In genomic region chr5:119797580-119798150, GRCm38 (mm10) we compare ENCODE assay signal across 21 mouse cellular contexts. TPM values are rescaled to one million over a fixed set of nuclear protein-coding genes. Genes with fewer than 3 reads are reported as not detected.
A peak's percentile ranks its signal among the peaks of the same experiment; 100 is the strongest.
DNase-seq lines count a peak whose midpoint lies in the region; ATAC-seq and TF ChIP-seq lines count a peak whose summit lies in the region.
"Had no signal": no experiment of that assay in that cellular context is flagged by ENCODE, and none has a peak within 500 bp of the region (broad histone marks: within the 10 kb centered on the region; RNA-seq: fewer than 3 reads in every experiment).

No protein-coding gene starts in this region.

- H3K4me2 ChIP-seq in heart, embryonic 11.5 days, result peak overlapping the region; percentile 60
- H3K4me2 ChIP-seq in lung, embryonic 14.5 days, result peak overlapping the region; percentile 43
- H3K4me2 ChIP-seq: forebrain, embryonic 12.5 days; midbrain, embryonic 12.5 days had no signal

- peak overlapping the region; percentile 49 for H3K4me3 ChIP-seq in heart, embryonic 11.5 days (ENCODE audit: low read depth, low read length)
- peak overlapping the region; percentile 23 for H3K4me3 ChIP-seq in lung, embryonic 14.5 days (ENCODE audit: low read depth, low read length)
- H3K4me3 ChIP-seq in lung, adult 2 months (replicated peaks; ENCODE audit: extremely low read depth, low read depth, low read length), result no peak overlapping the region
- H3K4me3 ChIP-seq in limb, embryonic 10.5 days, result peak overlapping the region; percentile 69
- H3K4me3 ChIP-seq: forebrain, embryonic 12.5 days; midbrain, embryonic 12.5 days; myocyte had no signal

- TF ChIP-seq CTCF in lung, embryonic 14.5 days (IDR thresholded peaks at IDR 0.05; ENCODE audit: low read depth), result no peak
- no peak for TF ChIP-seq CTCF in lung, adult 2 months (IDR thresholded peaks at IDR 0.05; ENCODE audit: insufficient read depth, low read length)

- H3K4me1 ChIP-seq in heart, embryonic 11.5 days (ENCODE audit: control insufficient read depth, insufficient read depth, low read length), result 0 out of 2 replicates have a peak, but pooled peaks cover 10% of the 10 kb centered on the region
- H3K4me1 ChIP-seq in lung, embryonic 14.5 days (ENCODE audit: insufficient read depth), result peaks cover 8% of the 10 kb centered on the region; the same call in 1 of the 2 replicates
- H3K4me1 ChIP-seq in lung, adult 2 months (ENCODE audit: control insufficient read depth, insufficient read depth, low read length), result no peaks in the 10 kb centered on the region
- H3K4me1 ChIP-seq in limb, embryonic 10.5 days, result peaks cover 80% of the 10 kb centered on the region
- H3K4me1 ChIP-seq: forebrain, embryonic 12.5 days; midbrain, embryonic 12.5 days had no signal

- no peak for DNase-seq in heart, adult 8-10 months (ENCODE audit: low spot score)
- DNase-seq in lung, embryonic 14.5 days, result no peak
- DNase-seq in lung, adult 2 months, result no peak
- DNase-seq in embryo, embryonic 11 days, result peak; percentile 26
- peak; percentile 64 for DNase-seq in limb, embryonic 10.5 days (ENCODE audit: low spot score)
- DNase-seq in kidney, adult 9 months, result no peak
- no peak for DNase-seq in layer of hippocampus, adult 9-11 months
- DNase-seq: adrenal gland, postnatal 36 days; cerebellum, adult 2 months; gastrocnemius, postnatal 25 days; kidney, adult 11 months; kidney, postnatal 10 days; thymus, postnatal 4 days had no signal

- no peak for ATAC-seq in heart, embryonic 11.5 days (replicated peaks; ENCODE audit: insufficient number of reproducible peaks, low FRiP score, low TSS enrichment)
- ATAC-seq in lung, embryonic 14.5 days (ENCODE audit: insufficient read depth), result no peak
- ATAC-seq: hindbrain, postnatal 0 days had no signal

- peaks cover 76% of the 10 kb centered on the region for H3K27me3 ChIP-seq in heart, embryonic 11.5 days (ENCODE audit: control insufficient read depth, insufficient read depth, low read length)
- H3K27me3 ChIP-seq in lung, embryonic 14.5 days (ENCODE audit: insufficient read depth, low read length), result peaks cover 73% of the 10 kb centered on the region
- H3K27me3 ChIP-seq in limb, embryonic 10.5 days (ENCODE audit: low read depth, poor library complexity, severe bottlenecking), result peaks cover 100% of the 10 kb centered on the region

- H3K27ac ChIP-seq in heart, embryonic 11.5 days (ENCODE audit: low read depth, low read length), result peak overlapping the region; percentile 93
- H3K27ac ChIP-seq in lung, embryonic 14.5 days (ENCODE audit: low read depth), result peak overlapping the region; percentile 90; the same call in 1 of the 2 replicates
- peak overlapping the region; percentile 98 for H3K27ac ChIP-seq in limb, embryonic 10.5 days
- H3K27ac ChIP-seq: forebrain, embryonic 12.5 days; hindbrain, postnatal 0 days; liver, embryonic 14.5 days; midbrain, embryonic 12.5 days had no signal

- 3% methylated on average over 26 of the region's 26 CpGs for WGBS in heart, embryonic 11.5 days (ENCODE audit: insufficient replicate concordance)
- WGBS in lung, embryonic 14.5 days, result 8% methylated on average over 26 of the region's 26 CpGs
- WGBS in lung, adult 2 months, result 18% methylated on average over 26 of the region's 26 CpGs
- 1% methylated on average over 26 of the region's 26 CpGs for WGBS in limb, embryonic 10.5 days

- H3K9ac ChIP-seq in heart, embryonic 11.5 days (ENCODE audit: low read depth, low read length), result peak overlapping the region; percentile 80
- peak overlapping the region; percentile 29; the same call in 1 of the 2 replicates for H3K9ac ChIP-seq in lung, embryonic 14.5 days
- H3K9ac ChIP-seq: forebrain, embryonic 12.5 days; liver, embryonic 14.5 days; midbrain, embryonic 12.5 days had no signal

- no peaks in the 10 kb centered on the region for H3K9me3 ChIP-seq in heart, embryonic 11.5 days (replicated peaks; ENCODE audit: control insufficient read depth, low read length)
- H3K9me3 ChIP-seq in lung, embryonic 14.5 days (ENCODE audit: low read depth, low read length), result no peaks in the 10 kb centered on the region
- H3K9me3 ChIP-seq in limb, embryonic 10.5 days (replicated peaks), result no peaks in the 10 kb centered on the region
- H3K9me3 ChIP-seq: forebrain, embryonic 12.5 days; midbrain, embryonic 12.5 days had no signal

- TF ChIP-seq POLR2A in lung, adult 2 months (IDR thresholded peaks at IDR 0.05; ENCODE audit: borderline replicate concordance, extremely low read depth, low read depth, low read length), result no peak

- no peaks in the 10 kb centered on the region for H3K36me3 ChIP-seq in heart, embryonic 11.5 days (ENCODE audit: control insufficient read depth, insufficient read depth, low read length)
- no peaks in the 10 kb centered on the region for H3K36me3 ChIP-seq in lung, embryonic 14.5 days (ENCODE audit: insufficient read depth)
- H3K36me3 ChIP-seq in limb, embryonic 10.5 days, result 0 out of 2 replicates have a peak, but pooled peaks cover 3% of the 10 kb centered on the region
- H3K36me3 ChIP-seq: forebrain, embryonic 12.5 days; midbrain, embryonic 12.5 days had no signal

RNA-seq across cellular contexts. Expression of gene Tbx5, which starts 34.8 kb away (rescaled TPM):
- 40.1 and 41.1 TPM in 2 replicates for polyA plus RNA-seq in heart, embryonic 11.5 days (2014; fragmentation: Nextera tagmentation; extraction: Ambion mirVana)
- total RNA-seq in heart, adult 8-10 months (2022), result 10 to 100 TPM; 22.5 to 44.9 (median 33.8) TPM
- 57.7 and 59.4 TPM in 2 replicates for polyA plus RNA-seq in lung, embryonic 14.5 days (2014; fragmentation: Nextera tagmentation; extraction: Ambion mirVana)
- polyA plus RNA-seq in lung, adult 2 months (2012; rRNA removed), result 26.9 and 28.2 TPM in 2 replicates
- 35.6 and 39.1 TPM in 2 replicates for polyA plus RNA-seq in limb, embryonic 10.5 days (2016; fragmentation: Nextera tagmentation; extraction: Ambion mirVana)
- total RNA-seq: common myeloid progenitor, adult 5-6 weeks; hindbrain, postnatal 0 days had no signal
- polyA plus RNA-seq: C2C12; cerebellum, adult 2 months; myocyte had no signal

Comparison
In these comparisons a context has a peak if more than half of its experiments do, and no peak if none do; other contexts are left out.
1. DNase-seq: peak in embryo, embryonic 11 days (single experiment) and limb, embryonic 10.5 days (single experiment); none in heart, adult 8-10 months (single experiment), lung, embryonic 14.5 days (single experiment), lung, adult 2 months (single experiment), kidney, adult 9 months (single experiment) and layer of hippocampus, adult 9-11 months (single experiment).
2. Peak in every context shown above with its lines, with median percentiles within 50 percentile points of each other: H3K27ac ChIP-seq.